Mouse (Mus musculus): ENCODE data around the gene Coro1b. TPM values are rescaled to one million over a fixed set of nuclear protein-coding genes. Genes with fewer than 3 reads are reported as not detected.
"Not testable (repeated sequence)": the region's sequence is repeated elsewhere in the genome, so short reads cannot be mapped to it uniquely, and the experiment has no call there.

Coro1b gene
- total and polyA plus RNA-seq, 2 experiments from 2014 or later = 95.2 to 116 TPM

- WGBS = 22% methylated on average over 8 of the region's 8 CpGs
- not testable (repeated sequence) for H3K27ac ChIP-seq (ENCODE audit: low read depth, low read length); ATAC-seq (ENCODE audit: low FRiP score); DNase-seq (ENCODE audit: low spot score); H3K9ac ChIP-seq (replicated peaks; ENCODE audit: low read length, poor library complexity, severe bottlenecking); H3K4me1 ChIP-seq (ENCODE audit: insufficient read depth, low read length); H3K4me2 ChIP-seq (ENCODE audit: low read depth, low read length, poor library complexity, severe bottlenecking); H3K4me3 ChIP-seq (ENCODE audit: low read depth, low read length); H3K9me3 ChIP-seq (ENCODE audit: low read length); H3K27me3 ChIP-seq (ENCODE audit: insufficient read depth, low read length)
- peaks cover 19% of the 10 kb centered on the region for H3K36me3 ChIP-seq (ENCODE audit: insufficient read depth, low read length)
- peak; percentile 46 for TF ChIP-seq CTCF (IDR thresholded peaks at IDR 0.05)
Observed at GRCm38 (mm10) chr19:4135963-4136345, 12.5 kb upstream of the Coro1b start.

- Histone ChIP-seq H3K27me3 (ENCODE audit: insufficient read depth, low read length) (no peaks in the 10 kb centered on the region), H3K9me3 (ENCODE audit: low read length) (no peaks in the 10 kb centered on the region), H3K36me3 (ENCODE audit: insufficient read depth, low read length) (peaks cover 17% of the 10 kb centered on the region), H3K4me3 (ENCODE audit: low read depth, low read length) (no peak overlapping the region), H3K9ac (replicated peaks; ENCODE audit: low read length, poor library complexity, severe bottlenecking) (no peak overlapping the region), H3K27ac (ENCODE audit: low read depth, low read length) (no peak overlapping the region), H3K4me2 (ENCODE audit: low read depth, low read length, poor library complexity, severe bottlenecking) (no peak overlapping the region), H3K4me1 (ENCODE audit: insufficient read depth, low read length) (no peaks in the 10 kb centered on the region)
- no peak for TF ChIP-seq CTCF (IDR thresholded peaks at IDR 0.05)
- 77% methylated on average over 5 of the region's 5 CpGs for WGBS
- no peak for ATAC-seq (ENCODE audit: low FRiP score)
- DNase-seq (ENCODE audit: low spot score) = no peak
Observed at GRCm38 (mm10) chr19:4136463-4136862, 12.0 kb upstream of the Coro1b start.

GRCm38 (mm10) chr19:4137913-4138312 lies 10.5 kb upstream of the Coro1b start:
- Histone ChIP-seq H3K36me3 (ENCODE audit: insufficient read depth, low read length) (peaks cover 3% of the 10 kb centered on the region; the same call in 1 of the 2 replicates), H3K4me3 (ENCODE audit: low read depth, low read length) (no peak overlapping the region), H3K4me1 (ENCODE audit: insufficient read depth, low read length) (no peaks in the 10 kb centered on the region), H3K9ac (replicated peaks; ENCODE audit: low read length, poor library complexity, severe bottlenecking) (no peak overlapping the region), H3K27ac (ENCODE audit: low read depth, low read length) (no peak overlapping the region), H3K4me2 (ENCODE audit: low read depth, low read length, poor library complexity, severe bottlenecking) (no peak overlapping the region), H3K9me3 (ENCODE audit: low read length) (no peaks in the 10 kb centered on the region), H3K27me3 (ENCODE audit: insufficient read depth, low read length) (no peaks in the 10 kb centered on the region)
- DNase-seq (ENCODE audit: low spot score) = no peak
- ATAC-seq (ENCODE audit: low FRiP score) = no peak
- WGBS = 83% methylated on average over 5 of the region's 5 CpGs
- no peak for TF ChIP-seq CTCF (IDR thresholded peaks at IDR 0.05)

GRCm38 (mm10) chr19:4139446-4139845 lies 9.0 kb upstream of the Coro1b start, which contains the start of gene Gpr152:
Gene Gpr152 (plus strand): TSS chr19:4139787.
- 41% methylated on average over 2 of the region's 2 CpGs for WGBS
- Histone ChIP-seq H3K27ac (ENCODE audit: low read depth, low read length) (no peak within 1 kb of the TSS), H3K36me3 (ENCODE audit: insufficient read depth, low read length) (no peaks in the 10 kb centered on the region), H3K27me3 (ENCODE audit: insufficient read depth, low read length) (no peaks in the 10 kb centered on the region), H3K4me1 (ENCODE audit: insufficient read depth, low read length) (no peaks in the 10 kb centered on the region), H3K9me3 (ENCODE audit: low read length) (no peaks in the 10 kb centered on the region), H3K4me3 (ENCODE audit: low read depth, low read length) (no peak within 1 kb of the TSS), H3K4me2 (ENCODE audit: low read depth, low read length, poor library complexity, severe bottlenecking) (no peak within 1 kb of the TSS), H3K9ac (replicated peaks; ENCODE audit: low read length, poor library complexity, severe bottlenecking) (no peak within 1 kb of the TSS)
- TF ChIP-seq CTCF (IDR thresholded peaks at IDR 0.05) = no peak
- no peak for DNase-seq (ENCODE audit: low spot score)
- no peak for ATAC-seq (ENCODE audit: low FRiP score)

- ATAC-seq (ENCODE audit: low FRiP score) (no peak), DNase-seq (ENCODE audit: low spot score) (no peak)
- Histone ChIP-seq H3K4me2 (ENCODE audit: low read depth, low read length, poor library complexity, severe bottlenecking) (no peak overlapping the region), H3K36me3 (ENCODE audit: insufficient read depth, low read length) (no peaks in the 10 kb centered on the region), H3K27ac (ENCODE audit: low read depth, low read length) (no peak overlapping the region), H3K4me3 (ENCODE audit: low read depth, low read length) (no peak overlapping the region), H3K9ac (replicated peaks; ENCODE audit: low read length, poor library complexity, severe bottlenecking) (no peak overlapping the region), H3K27me3 (ENCODE audit: insufficient read depth, low read length) (no peaks in the 10 kb centered on the region), H3K9me3 (ENCODE audit: low read length) (no peaks in the 10 kb centered on the region), H3K4me1 (ENCODE audit: insufficient read depth, low read length) (no peaks in the 10 kb centered on the region)
- TF ChIP-seq CTCF (IDR thresholded peaks at IDR 0.05) = no peak
- WGBS = 82% methylated on average over 6 of the region's 6 CpGs
Observed at GRCm38 (mm10) chr19:4140147-4140546, 8.3 kb upstream of the Coro1b start.

GRCm38 (mm10) chr19:4142416-4143173 lies 5.8 kb upstream of the Coro1b start:
- H3K4me2 ChIP-seq (ENCODE audit: low read depth, low read length, poor library complexity, severe bottlenecking) = no peak overlapping the region
- 88% methylated on average over 18 of the region's 18 CpGs for WGBS
- DNase-seq (ENCODE audit: low spot score) (no peak), ATAC-seq (ENCODE audit: low FRiP score) (no peak)
- no peaks in the 10 kb centered on the region for H3K4me1 ChIP-seq (ENCODE audit: insufficient read depth, low read length)
- no peak overlapping the region for H3K9ac ChIP-seq (replicated peaks; ENCODE audit: low read length, poor library complexity, severe bottlenecking)
- no peak overlapping the region for H3K4me3 ChIP-seq (ENCODE audit: low read depth, low read length)
- no peaks in the 10 kb centered on the region for H3K9me3 ChIP-seq (ENCODE audit: low read length)
- no peak overlapping the region for H3K27ac ChIP-seq (ENCODE audit: low read depth, low read length)
- no peaks in the 10 kb centered on the region for H3K27me3 ChIP-seq (ENCODE audit: insufficient read depth, low read length)
- H3K36me3 ChIP-seq (ENCODE audit: insufficient read depth, low read length) = no peaks in the 10 kb centered on the region
- no peak for TF ChIP-seq CTCF (IDR thresholded peaks at IDR 0.05)

Measured in midbrain, postnatal 0 days (tissue).